Mouse (Mus musculus): ENCODE results near the gene Cdk8.

DNA sequence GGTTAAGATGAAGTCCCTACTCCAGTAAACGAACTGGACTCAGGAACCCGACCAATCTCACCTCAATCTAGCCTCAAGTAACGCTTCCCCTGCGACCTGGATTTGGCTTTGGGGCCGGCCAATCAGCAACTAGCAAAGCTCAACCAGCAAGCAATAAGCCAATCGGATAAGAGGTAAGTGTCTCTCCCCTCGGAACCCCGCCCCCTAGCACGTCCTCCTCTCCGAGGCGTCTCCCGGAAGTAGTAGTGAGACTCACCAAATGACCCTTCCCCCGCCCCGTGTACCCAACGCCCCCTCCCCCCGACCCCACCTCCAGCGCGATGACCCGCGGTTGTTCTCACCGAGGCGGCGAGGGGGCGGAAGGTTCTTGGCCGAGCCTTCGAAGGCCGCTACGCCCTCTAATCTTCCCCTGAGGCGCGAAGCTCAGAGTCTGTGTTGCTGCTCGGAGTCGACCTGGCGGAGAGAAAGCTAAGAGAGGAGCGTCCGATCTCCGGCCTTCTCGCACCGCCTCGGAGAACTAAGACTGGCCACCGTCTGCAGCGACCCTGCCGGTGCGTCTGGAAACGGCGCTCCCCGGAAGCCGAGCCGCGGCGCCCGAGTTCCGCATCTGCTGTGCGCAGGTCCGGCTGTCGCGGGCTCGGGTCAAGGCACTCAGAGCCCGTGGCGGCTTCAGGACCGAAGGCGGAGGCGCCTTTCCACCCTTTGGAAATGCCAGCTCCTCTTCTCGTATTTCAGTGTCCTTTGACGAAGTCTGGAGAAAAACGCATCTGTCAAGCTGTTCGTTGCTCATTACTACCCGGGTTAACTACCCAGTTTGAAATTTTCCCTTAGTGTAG is 9.9 kb upstream of the Cdk8 start, which contains the start of gene Rnf6:
- no peak for TF ChIP-seq CTCF (IDR thresholded peaks at IDR 0.05; ENCODE audit: extremely low read depth, insufficient read depth, insufficient read length, insufficient replicate concordance)
- peak; percentile 19; the same call in 1 of the 2 replicates for TF ChIP-seq POLR2A (IDR thresholded peaks at IDR 0.05; ENCODE audit: low read depth, low read length)

All from spleen, adult 2 months (tissue).